Mouse (Mus musculus): ENCODE data around the gene Prkaca. TPM values are rescaled to one million over a fixed set of nuclear protein-coding genes. Genes with fewer than 3 reads are reported as not detected.

Prkaca gene
- total and polyA plus RNA-seq, 3 experiments: 24.7 to 74.9 TPM; not detected in 1

- peak overlapping the region; percentile 76 for H3K9ac ChIP-seq (ENCODE audit: control insufficient read depth, low read depth, low read length, poor library complexity, severe bottlenecking)
- peaks cover 23% of the 10 kb centered on the region for H3K79me2 ChIP-seq (ENCODE audit: control insufficient read depth, insufficient read depth, low read length, poor library complexity)
- no peak for DNase-seq (ENCODE audit: low read depth, low spot score)
- TF ChIP-seq TBP (IDR thresholded peaks at IDR 0.05; ENCODE audit: low read depth, low read length) (no peak), POLR2AphosphoS2 (IDR thresholded peaks at IDR 0.05; ENCODE audit: low read length) (no peak), ETS1 (IDR thresholded peaks at IDR 0.05; ENCODE audit: low read depth, low read length) (no peak), GATA1 (IDR thresholded peaks at IDR 0.05; ENCODE audit: low read depth, low read length) (no peak), CTCF (IDR thresholded peaks at IDR 0.05 in 2 of 3, conservative IDR thresholded peaks at IDR 0.05 in 1 of 3; ENCODE audit: control insufficient read depth in 1 of 3, insufficient read depth in 1 of 3, low read depth in 2 of 3, low read length in 3 of 3, poor library complexity in 1 of 3, severe bottlenecking in 1 of 3) (no peak), MAFK (IDR thresholded peaks at IDR 0.05; ENCODE audit: borderline replicate concordance, low read depth, low read length) (no peak), CHD2 (IDR thresholded peaks at IDR 0.05; ENCODE audit: low read length) (no peak), RAD21 (IDR thresholded peaks at IDR 0.05; ENCODE audit: low read depth, low read length) (no peak), CHD1 (IDR thresholded peaks at IDR 0.05; ENCODE audit: low read depth, low read length) (no peak), SMC3 (IDR thresholded peaks at IDR 0.05; ENCODE audit: low read depth, low read length) (no peak)
- peak overlapping the region; percentile 45 for H3K27ac ChIP-seq (ENCODE audit: control insufficient read depth, low read depth, low read length)
- H3K4me3 ChIP-seq (ENCODE audit: control insufficient read depth in 1 of 2, insufficient read depth in 1 of 2, low read depth in 2 of 2, low read length in 2 of 2): peak overlapping the region; percentile 78 to 84
- H3K4me1 ChIP-seq (ENCODE audit: control insufficient read depth in 1 of 2, insufficient read depth in 2 of 2, low read length in 2 of 2): peaks cover 4 to 7% of the 10 kb centered on the region in 2 experiments; a peak in 3 of 4 replicates
- no peaks in the 10 kb centered on the region for H3K27me3 ChIP-seq (ENCODE audit: control insufficient read depth in 1 of 2, insufficient read depth in 2 of 2, low read length in 2 of 2)
- no peaks in the 10 kb centered on the region for H3K9me3 ChIP-seq (replicated peaks; ENCODE audit: insufficient read depth, low read length)
- H3K36me3 ChIP-seq (ENCODE audit: control insufficient read depth in 1 of 2, insufficient read depth in 2 of 2, low read length in 2 of 2): peaks cover 0 to 8% of the 10 kb centered on the region in 2 experiments; a peak in 3 of 4 replicates
These were observed 16.9 kb upstream of the Prkaca start for GRCm38 (mm10) chr8:83955958-83956218.

DNA sequence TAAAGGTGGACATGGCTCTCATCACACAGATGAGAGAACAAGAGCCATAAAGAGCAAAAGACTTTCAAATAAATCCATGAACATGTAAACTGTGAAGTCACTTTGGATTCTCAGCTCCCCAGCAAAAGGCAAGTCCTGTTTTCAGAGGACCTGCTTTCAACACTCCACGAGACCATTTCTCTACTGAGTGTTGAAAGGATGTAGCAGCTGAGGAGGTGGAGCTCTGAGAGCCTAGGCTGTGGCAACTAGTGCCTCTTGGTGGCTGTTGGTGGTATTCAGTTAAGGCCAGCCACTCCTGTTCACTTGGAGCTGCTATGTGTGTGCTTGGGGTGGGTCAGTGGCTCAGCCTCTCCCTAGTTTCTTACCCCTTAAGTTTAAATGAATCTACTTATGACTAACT, 16.0 kb upstream of the Prkaca start:
- Histone ChIP-seq H3K27me3 (ENCODE audit: control insufficient read depth in 1 of 2, insufficient read depth in 2 of 2, low read length in 2 of 2) (no peaks in the 10 kb centered on the region), H3K27ac (ENCODE audit: control insufficient read depth, low read depth, low read length) (no peak overlapping the region), H3K9me3 (replicated peaks; ENCODE audit: insufficient read depth, low read length) (no peaks in the 10 kb centered on the region), H3K4me3 (ENCODE audit: control insufficient read depth in 1 of 2, insufficient read depth in 1 of 2, low read depth in 2 of 2, low read length in 2 of 2) (peak overlapping the region; percentile 78 to 84), H3K4me1 (ENCODE audit: control insufficient read depth in 1 of 2, insufficient read depth in 2 of 2, low read length in 2 of 2) (peaks cover 4 to 7% of the 10 kb centered on the region in 2 experiments; a peak in 3 of 4 replicates), H3K9ac (ENCODE audit: control insufficient read depth, low read depth, low read length, poor library complexity, severe bottlenecking) (peak overlapping the region; percentile 76), H3K36me3 (ENCODE audit: control insufficient read depth in 1 of 2, insufficient read depth in 2 of 2, low read length in 2 of 2) (peaks cover 0 to 8% of the 10 kb centered on the region in 2 experiments; a peak in 3 of 4 replicates), H3K79me2 (ENCODE audit: control insufficient read depth, insufficient read depth, low read length, poor library complexity) (peaks cover 23% of the 10 kb centered on the region)
- TF ChIP-seq SMC3 (IDR thresholded peaks at IDR 0.05; ENCODE audit: low read depth, low read length): peak; percentile 59
- peak; percentile 22 to 59 (median 31); a peak in 4 of 6 replicates for TF ChIP-seq CTCF (IDR thresholded peaks at IDR 0.05 in 2 of 3, conservative IDR thresholded peaks at IDR 0.05 in 1 of 3; ENCODE audit: control insufficient read depth in 1 of 3, insufficient read depth in 1 of 3, low read depth in 2 of 3, low read length in 3 of 3, poor library complexity in 1 of 3, severe bottlenecking in 1 of 3)
- TF ChIP-seq RAD21 (IDR thresholded peaks at IDR 0.05; ENCODE audit: low read depth, low read length): peak; percentile 32
- TF ChIP-seq TAL1 (IDR thresholded peaks at IDR 0.05; ENCODE audit: low read length): no peak
- peak; percentile 20; the same call in 1 of the 2 replicates for TF ChIP-seq ZC3H11A (IDR thresholded peaks at IDR 0.05; ENCODE audit: low read depth, low read length)
- TF ChIP-seq MXI1 (IDR thresholded peaks at IDR 0.05; ENCODE audit: low read depth, low read length): peak; percentile 40; the same call in 1 of the 2 replicates
- TF ChIP-seq SIN3A (IDR thresholded peaks at IDR 0.05; ENCODE audit: low read length): peak; percentile 65
- TF ChIP-seq EP300 (IDR thresholded peaks at IDR 0.05; ENCODE audit: low read depth in 1 of 2, low read length in 2 of 2): no peak
- 0 out of 2 replicates have a peak, but pooled peaks have one; percentile 11 for TF ChIP-seq MAX (IDR thresholded peaks at IDR 0.05; ENCODE audit: low read length)
- no peak for TF ChIP-seq BHLHE40 (IDR thresholded peaks at IDR 0.05; ENCODE audit: borderline replicate concordance, low read depth, low read length)
- no peak for TF ChIP-seq TCF12 (IDR thresholded peaks at IDR 0.05; ENCODE audit: low read depth, low read length)
- no peak for TF ChIP-seq POLR2A (IDR thresholded peaks at IDR 0.05; ENCODE audit: control insufficient read depth in 1 of 2, insufficient read depth in 1 of 2, low read depth in 1 of 2, low read length in 2 of 2, poor library complexity in 1 of 2)
- no peak for TF ChIP-seq MYB (IDR thresholded peaks at IDR 0.05; ENCODE audit: low read depth, low read length)
- DNase-seq (ENCODE audit: low read depth, low spot score): peak; percentile 82

All from MEL (cell line).